Mouse (Mus musculus) small intestine, adult 2 months (tissue): Measurements from ENCODE around the gene Dennd1b. TPM values are rescaled to one million over a fixed set of nuclear protein-coding genes. Genes with fewer than 3 reads are reported as not detected.

Experiments used
- H3K27ac ChIP-seq: fragments of 200-500 bp; 2 replicates; pipeline ENCODE4 v1.5.1; 2012; ENCODE audit warnings: low read depth, low read length, control low read depth, inconsistent platforms; ENCODE audit not compliant: insufficient read depth
- H3K27me3 ChIP-seq: fragments of 200-500 bp; 2 replicates; pipeline ENCODE4 v1.6.1; 2012; ENCODE audit warnings: mild to moderate bottlenecking, moderate library complexity, low read length, inconsistent platforms; ENCODE audit not compliant: control insufficient read depth, insufficient read depth
- H3K36me3 ChIP-seq: fragments of 200-500 bp; 2 replicates; pipeline ENCODE4 v1.6.1; 2012; ENCODE audit warnings: mild to moderate bottlenecking, low read length, control low read depth, inconsistent platforms; ENCODE audit not compliant: control insufficient read depth, insufficient read depth
- H3K4me1 ChIP-seq: fragments of 200-500 bp; 2 replicates; pipeline ENCODE4 v1.6.1; 2012; ENCODE audit warnings: low read length, inconsistent platforms, mixed read lengths; ENCODE audit not compliant: control insufficient read depth, insufficient read depth, insufficient read length
- H3K4me3 ChIP-seq: fragments of 200-500 bp; 2 replicates; pipeline ENCODE4 v1.5.1; 2012; ENCODE audit warnings: low read depth, mild to moderate bottlenecking, control low read depth, inconsistent platforms, low read length, moderate library complexity
- CTCF ChIP-seq: fragments of 200-500 bp; IDR thresholded peaks from 2 replicates; pipeline ENCODE4 v1.5.1; 2012; ENCODE audit warnings: low read depth, mild to moderate bottlenecking, control low read depth, inconsistent platforms, low read length, moderate library complexity, mixed read lengths; ENCODE audit not compliant: insufficient replicate concordance, insufficient read length; ENCODE audit errors: extremely low read depth
- POLR2A ChIP-seq: fragments of 200-500 bp; IDR thresholded peaks from 2 replicates; pipeline ENCODE4 v1.6.1; 2012; ENCODE audit warnings: low read depth, mild to moderate bottlenecking, control low read depth, inconsistent platforms, low read length, moderate library complexity
- WGBS: fragments of 180-500 bp; shearing (Covaris S2); methylation state at CpG from one replicate; pipeline ENCODE4 v1.1.7; 2018; 5-methylcytosine and 5-hydroxymethylcytosine counted together
- polyA plus RNA-seq: library from polyadenylated mRNA; depleted of rRNA; stranded (reverse); fragments of >200 nt; gene quantifications from 2 replicates; pipeline ENCODE4 v1.2.3, GENCODE M21; 2012

Dennd1b gene
- polyA plus RNA-seq, 1 experiment: 13.6 TPM

DNA sequence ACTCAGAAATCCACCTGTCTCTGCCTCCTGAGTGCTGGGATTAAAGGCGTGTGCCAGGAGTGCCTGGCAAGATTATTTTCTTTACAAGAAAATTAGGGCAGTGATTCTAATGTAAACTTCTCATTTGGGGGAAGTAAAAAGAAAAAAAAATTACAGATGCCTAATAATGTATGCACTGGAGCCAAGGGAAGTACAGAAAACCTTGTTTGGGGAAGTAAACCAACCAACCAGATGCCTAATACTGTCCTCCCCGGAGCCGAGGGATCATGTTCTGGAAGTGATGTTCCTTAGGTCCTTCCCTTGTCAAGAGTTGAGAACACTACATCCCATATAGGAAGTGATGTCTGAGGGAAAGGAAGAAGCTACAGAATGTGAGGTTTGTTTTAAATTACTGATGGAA, 44.2 kb downstream of the Dennd1b start:
- no peak for TF ChIP-seq POLR2A
- TF ChIP-seq CTCF: no peak
- no peaks in the 10 kb centered on the region for H3K27me3 ChIP-seq
- WGBS: 93% methylated on average over 3 of the region's 3 CpGs
- no peak overlapping the region for H3K4me3 ChIP-seq
- no peaks in the 10 kb centered on the region for H3K36me3 ChIP-seq
- no peak overlapping the region for H3K27ac ChIP-seq
- H3K4me1 ChIP-seq: 0 out of 2 replicates have a peak, but pooled peaks cover 4% of the 10 kb centered on the region

DNA sequence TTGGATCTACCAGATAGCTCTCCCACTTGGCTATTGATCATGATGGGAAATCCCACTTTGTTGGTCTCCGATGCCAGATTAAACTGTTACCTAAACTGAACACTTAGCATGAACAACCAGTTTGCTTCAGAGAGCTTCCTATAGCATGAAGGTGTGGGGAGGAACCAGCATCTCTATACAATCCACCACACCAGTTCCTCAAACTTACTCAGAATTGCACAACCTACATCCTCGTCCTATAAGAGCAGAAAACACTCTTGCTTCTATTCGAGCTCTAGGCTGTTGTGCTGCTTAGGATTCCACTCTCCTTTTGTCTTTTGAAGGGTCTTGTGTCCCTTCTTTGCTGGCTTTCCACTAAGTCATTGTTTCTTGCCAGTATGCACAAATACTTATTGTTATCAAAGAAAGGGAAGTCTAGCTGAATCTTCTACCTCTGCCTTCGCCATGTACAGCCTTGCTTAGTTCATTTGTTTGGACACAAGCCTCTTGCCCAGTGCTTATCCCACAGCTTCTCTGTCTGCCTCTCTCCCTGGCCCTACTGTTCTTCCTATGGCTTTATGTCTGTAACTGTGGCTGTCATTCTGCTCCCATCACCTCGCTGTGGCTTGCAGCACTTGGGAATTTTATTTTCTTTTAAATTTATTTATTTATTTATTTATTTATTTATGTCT, 52.0 kb downstream of the Dennd1b start:
- no peak overlapping the region for H3K4me3 ChIP-seq
- no peaks in the 10 kb centered on the region for H3K27me3 ChIP-seq
- 80% methylated on average over 5 of the region's 5 CpGs for WGBS
- no peaks in the 10 kb centered on the region for H3K4me1 ChIP-seq
- H3K27ac ChIP-seq: no peak overlapping the region
- TF ChIP-seq POLR2A: no peak
- no peak for TF ChIP-seq CTCF
- no peaks in the 10 kb centered on the region; the same call in 1 of the 2 replicates for H3K36me3 ChIP-seq

DNA sequence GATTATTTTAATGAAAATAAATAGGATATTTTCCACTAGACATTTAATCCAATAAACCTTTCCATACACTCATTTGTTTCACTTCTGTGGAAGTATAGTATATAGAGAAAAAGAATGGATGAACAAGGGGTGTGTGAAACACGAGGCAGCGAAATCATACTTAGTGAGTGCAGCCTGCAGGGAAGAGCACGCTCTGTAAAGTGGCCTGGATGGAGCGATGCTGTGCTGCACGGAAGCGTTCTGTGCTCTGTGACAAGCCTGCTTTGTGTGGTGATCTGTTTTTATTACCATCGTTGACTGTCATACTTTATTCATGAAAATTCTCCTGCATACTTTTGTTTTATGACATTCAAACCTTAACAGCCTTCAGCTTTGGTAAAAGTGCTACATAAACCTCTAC, 58.1 kb downstream of the Dennd1b start:
- H3K27me3 ChIP-seq: no peaks in the 10 kb centered on the region
- no peaks in the 10 kb centered on the region; the same call in 1 of the 2 replicates for H3K36me3 ChIP-seq
- 65% methylated on average over 7 of the region's 7 CpGs for WGBS
- no peak for TF ChIP-seq CTCF
- TF ChIP-seq POLR2A: no peak
- no peak overlapping the region for H3K4me3 ChIP-seq
- H3K27ac ChIP-seq: no peak overlapping the region
- no peaks in the 10 kb centered on the region for H3K4me1 ChIP-seq

DNA sequence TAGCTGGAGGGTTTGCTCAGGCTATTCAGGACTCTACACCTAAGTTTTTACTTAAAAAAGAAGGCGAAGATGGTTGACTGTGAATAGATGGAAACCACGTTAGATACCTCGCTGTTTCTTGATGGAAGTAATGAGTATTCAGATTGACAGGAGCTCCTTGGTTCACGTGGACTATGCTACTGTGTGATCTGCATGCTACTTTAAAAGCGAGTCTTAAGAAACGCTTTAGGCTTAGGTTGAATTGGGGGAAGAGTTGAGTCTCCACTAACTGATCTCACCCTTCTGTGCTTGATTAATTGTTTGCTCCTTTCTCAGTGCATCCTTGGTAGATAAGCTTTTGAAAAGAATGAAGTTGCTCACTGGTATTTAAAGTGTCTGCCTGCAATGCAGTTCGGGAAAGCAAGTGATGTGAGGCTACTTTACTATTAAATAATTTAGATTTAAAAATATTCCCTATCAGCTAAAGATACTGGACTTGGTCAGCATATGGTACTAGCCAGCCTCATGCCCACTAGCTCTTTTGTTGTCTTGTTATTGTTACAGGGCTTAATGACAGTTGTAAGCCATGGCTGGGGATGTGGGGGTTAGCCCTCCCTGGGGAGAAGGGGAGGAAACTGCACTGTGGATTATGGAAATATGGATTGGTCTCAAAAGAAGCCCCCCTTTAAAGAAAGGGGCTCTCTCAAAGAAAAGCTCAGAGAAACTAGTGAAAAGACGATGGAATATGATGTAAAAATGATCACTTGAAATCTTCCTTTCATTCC, 62.8 kb downstream of the Dennd1b start:
- 89% methylated on average over 8 of the region's 8 CpGs for WGBS
- H3K27me3 ChIP-seq: no peaks in the 10 kb centered on the region
- H3K27ac ChIP-seq: no peak overlapping the region
- no peaks in the 10 kb centered on the region for H3K36me3 ChIP-seq
- no peak overlapping the region for H3K4me3 ChIP-seq
- H3K4me1 ChIP-seq: no peaks in the 10 kb centered on the region
- TF ChIP-seq POLR2A (no peak), CTCF (no peak)

DNA sequence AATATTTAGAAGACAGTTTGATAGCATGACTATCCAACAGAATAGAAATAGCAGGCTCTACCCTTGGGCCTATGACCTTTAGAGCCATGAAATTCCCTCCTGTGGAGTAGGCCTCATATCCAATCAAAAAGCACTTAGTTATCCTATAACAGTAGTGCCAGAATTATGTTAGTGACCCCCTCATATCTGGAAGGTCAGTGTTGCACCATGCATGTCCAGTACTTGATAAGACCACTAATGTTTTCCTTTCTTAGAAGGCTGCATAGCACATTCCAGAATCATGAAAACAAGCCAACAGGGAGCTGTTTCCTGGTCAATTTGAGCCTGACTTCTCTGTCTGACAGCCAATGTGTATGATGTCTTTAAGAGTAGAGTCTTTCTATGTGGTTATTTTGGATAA, 66.3 kb downstream of the Dennd1b start:
- no peaks in the 10 kb centered on the region for H3K27me3 ChIP-seq
- no peaks in the 10 kb centered on the region for H3K4me1 ChIP-seq
- no peak overlapping the region for H3K4me3 ChIP-seq
- H3K36me3 ChIP-seq: no peaks in the 10 kb centered on the region
- TF ChIP-seq POLR2A (no peak), CTCF (no peak)
- H3K27ac ChIP-seq: no peak overlapping the region

DNA sequence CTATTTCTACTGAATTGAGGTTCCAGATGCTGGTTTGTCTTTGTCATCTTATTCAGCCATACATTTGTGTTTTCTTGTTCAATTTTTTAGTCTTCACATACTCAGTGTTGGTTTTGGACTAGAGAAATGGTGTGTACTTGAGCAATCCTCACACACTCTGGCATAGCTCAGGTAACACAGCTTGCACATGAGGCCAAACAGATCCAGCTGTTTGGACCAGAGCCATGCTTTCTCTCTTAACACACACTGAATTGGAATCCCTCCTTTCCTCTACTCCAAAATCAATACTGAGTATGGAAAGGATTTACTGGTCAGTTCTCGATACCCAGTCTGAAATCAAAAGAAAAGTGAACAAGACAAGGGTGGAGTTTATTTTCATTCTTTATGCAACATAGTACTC, 69.2 kb downstream of the Dennd1b start:
- Histone ChIP-seq H3K4me3 (no peak overlapping the region), H3K27ac (no peak overlapping the region), H3K36me3 (no peaks in the 10 kb centered on the region), H3K27me3 (no peaks in the 10 kb centered on the region), H3K4me1 (no peaks in the 10 kb centered on the region)
- WGBS: 90% methylated on average over 1 of the region's 1 CpGs
- TF ChIP-seq POLR2A (no peak), CTCF (no peak)

DNA sequence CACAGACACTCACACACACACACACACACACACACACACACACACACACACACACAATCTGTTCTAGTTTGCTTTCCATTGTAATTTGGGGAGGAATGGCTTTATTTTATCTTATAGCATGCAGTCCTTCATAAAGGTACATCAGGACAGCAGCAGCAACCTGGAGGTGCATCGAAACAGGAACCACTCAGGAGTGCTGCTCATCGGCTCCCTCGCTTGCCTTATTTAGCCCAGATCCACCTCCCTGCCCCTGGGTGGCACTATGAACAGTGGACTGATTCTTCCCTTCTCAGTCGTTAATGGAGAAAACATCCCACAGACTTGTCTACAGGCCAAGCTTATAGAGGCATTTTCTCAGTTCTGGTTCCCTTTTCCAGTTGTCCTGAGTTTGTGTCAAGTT, 71.9 kb downstream of the Dennd1b start:
- H3K4me3 ChIP-seq: no peak overlapping the region
- TF ChIP-seq POLR2A: no peak
- no peak for TF ChIP-seq CTCF
- no peaks in the 10 kb centered on the region for H3K27me3 ChIP-seq
- no peaks in the 10 kb centered on the region for H3K36me3 ChIP-seq
- H3K27ac ChIP-seq: no peak overlapping the region
- WGBS: 74% methylated on average over 4 of the region's 4 CpGs
- no peaks in the 10 kb centered on the region for H3K4me1 ChIP-seq
